Mouse (Mus musculus) kidney, postnatal 36 days (tissue): ENCODE results near the gene A730049H05Rik.
A peak's percentile ranks its signal among the peaks of the same experiment; 100 is the strongest.

Experiments used
- DNase-seq, 2 experiments: peaks; one replicate each; pipeline ENCODE4 v3.0.0; 2021 to 2022; ENCODE audit warnings: mixed read lengths in 2 of 2

A730049H05Rik gene

GRCm38 (mm10) chr6:92816311-92816751 lies at the start of gene A730049H05Rik:
TSS of gene A730049H05Rik (plus strand) at chr6:92816478.
- DNase-seq = peak; percentile 27 to 49

GRCm38 (mm10) chr6:92776356-92776755 lies 39.9 kb upstream of the A730049H05Rik start:
- peak; percentile 40 to 43 for DNase-seq

GRCm38 (mm10) chr6:92779140-92779934 lies 36.9 kb upstream of the A730049H05Rik start:
- DNase-seq = peak in 1 of 2 experiments; percentile 28

GRCm38 (mm10) chr6:92779935-92780205 lies 36.4 kb upstream of the A730049H05Rik start:
- peak in 1 of 2 experiments; percentile 22 for DNase-seq

GRCm38 (mm10) chr6:92781446-92781845 lies 34.8 kb upstream of the A730049H05Rik start:
- DNase-seq = no peak

- DNase-seq = peak; percentile 40 to 73
Measured at GRCm38 (mm10) chr6:92784782-92785181, 31.5 kb upstream of the A730049H05Rik start.

- DNase-seq = no peak
Measured at GRCm38 (mm10) chr6:92786701-92787375, 29.4 kb upstream of the A730049H05Rik start.

- DNase-seq = peak; percentile 96 to 97
Measured at GRCm38 (mm10) chr6:92787376-92787712, 28.9 kb upstream of the A730049H05Rik start.

GRCm38 (mm10) chr6:92793804-92794203 lies 22.5 kb upstream of the A730049H05Rik start:
- no peak for DNase-seq

- DNase-seq = no peak
Measured at GRCm38 (mm10) chr6:92801462-92801861, 14.8 kb upstream of the A730049H05Rik start.

GRCm38 (mm10) chr6:92802421-92802820 lies 13.9 kb upstream of the A730049H05Rik start:
- DNase-seq = no peak

- DNase-seq = peak; percentile 38 to 39
Measured at GRCm38 (mm10) chr6:92803213-92803612, 13.1 kb upstream of the A730049H05Rik start.

- DNase-seq = no peak
Measured at GRCm38 (mm10) chr6:92804254-92804971, 11.9 kb upstream of the A730049H05Rik start.

GRCm38 (mm10) chr6:92809818-92810217 lies 6.5 kb upstream of the A730049H05Rik start:
- peak; percentile 41 to 71 for DNase-seq

GRCm38 (mm10) chr6:92810628-92811027 lies 5.7 kb upstream of the A730049H05Rik start:
- peak in 1 of 2 experiments; percentile 31 for DNase-seq

GRCm38 (mm10) chr6:92811566-92811965 lies 4.7 kb upstream of the A730049H05Rik start:
- no peak for DNase-seq

- peak in 1 of 2 experiments; percentile 64 for DNase-seq
Measured at GRCm38 (mm10) chr6:92812702-92813370, 3.4 kb upstream of the A730049H05Rik start.

GRCm38 (mm10) chr6:92817661-92818060 lies 1.4 kb downstream of the A730049H05Rik start:
- DNase-seq = no peak

- DNase-seq = no peak
Measured at GRCm38 (mm10) chr6:92821606-92822005, 5.3 kb downstream of the A730049H05Rik start.

- DNase-seq = no peak
Measured at GRCm38 (mm10) chr6:92822006-92822405, 5.7 kb downstream of the A730049H05Rik start.

- peak; percentile 44 to 51 for DNase-seq
Measured at GRCm38 (mm10) chr6:92823991-92824390, 7.7 kb downstream of the A730049H05Rik start.

- DNase-seq = no peak
Measured at GRCm38 (mm10) chr6:92826561-92826960, 10.3 kb downstream of the A730049H05Rik start.

- DNase-seq = peak in 1 of 2 experiments; percentile 42
Measured at GRCm38 (mm10) chr6:92827360-92827759, 11.1 kb downstream of the A730049H05Rik start.
